Mouse (Mus musculus) heart, embryonic 15.5 days (tissue): ENCODE data around the gene Lca5l. TPM values are rescaled to one million over a fixed set of nuclear protein-coding genes. Genes with fewer than 3 reads are reported as not detected.

Source experiments
- ATAC-seq: fragments of 200-750 bp; cut with Nextera tagmentation; replicated peaks from 2 replicates; pipeline ENCODE4 v1.8.0; 2017; ENCODE audit warnings: low read depth, moderate TSS enrichment; ENCODE audit not compliant: insufficient number of reproducible peaks, insufficient read depth, low FRiP score
- H3K27ac ChIP-seq: fragments of 300-500 bp; sonication (generic); 2 replicates; pipeline ENCODE4 v1.5.1; 2015; ENCODE audit warnings: mild to moderate bottlenecking, inconsistent platforms
- H3K27me3 ChIP-seq: fragments of 300-500 bp; sonication (generic); 2 replicates; pipeline ENCODE4 v1.6.1; 2015; ENCODE audit warnings: inconsistent platforms
- H3K36me3 ChIP-seq: fragments of 300-500 bp; sonication (generic); 2 replicates; pipeline ENCODE4 v1.6.1; 2015; ENCODE audit warnings: mild to moderate bottlenecking, inconsistent platforms
- H3K4me1 ChIP-seq: fragments of 300-500 bp; sonication (generic); replicated peaks from 2 replicates; pipeline ENCODE4 v1.6.1; 2015; ENCODE audit warnings: inconsistent platforms
- H3K4me2 ChIP-seq: fragments of 300-500 bp; sonication (generic); 2 replicates; pipeline ENCODE4 v1.6.1; 2015; ENCODE audit warnings: inconsistent platforms, mild to moderate bottlenecking, moderate library complexity
- H3K4me3 ChIP-seq: fragments of 300-500 bp; sonication (generic); 2 replicates; pipeline ENCODE4 v1.5.1; 2015; ENCODE audit warnings: mild to moderate bottlenecking, inconsistent platforms
- H3K9ac ChIP-seq: fragments of 300-500 bp; sonication (generic); 2 replicates; pipeline ENCODE4 v1.6.1; 2015; ENCODE audit warnings: mild to moderate bottlenecking, inconsistent platforms
- H3K9me3 ChIP-seq: fragments of 300-500 bp; sonication (generic); replicated peaks from 2 replicates; pipeline ENCODE4 v1.6.1; 2016; ENCODE audit warnings: inconsistent platforms
- WGBS: fragments of 180-500 bp; shearing (Covaris S2); methylation state at CpG from one replicate; pipeline ENCODE4 v1.1.7; 2015; ENCODE audit warnings: mixed read lengths; 5-methylcytosine and 5-hydroxymethylcytosine counted together
- polyA plus RNA-seq: library from polyadenylated mRNA; unstranded; fragments of >200 nt; fragmentation: Nextera tagmentation; extraction: Ambion mirVana; gene quantifications from 2 replicates; pipeline ENCODE4 v1.2.1, GENCODE M21; 2015

Gene Lca5l
- polyA plus RNA-seq, 1 experiment from 2014 or later = 1.2 TPM

DNA sequence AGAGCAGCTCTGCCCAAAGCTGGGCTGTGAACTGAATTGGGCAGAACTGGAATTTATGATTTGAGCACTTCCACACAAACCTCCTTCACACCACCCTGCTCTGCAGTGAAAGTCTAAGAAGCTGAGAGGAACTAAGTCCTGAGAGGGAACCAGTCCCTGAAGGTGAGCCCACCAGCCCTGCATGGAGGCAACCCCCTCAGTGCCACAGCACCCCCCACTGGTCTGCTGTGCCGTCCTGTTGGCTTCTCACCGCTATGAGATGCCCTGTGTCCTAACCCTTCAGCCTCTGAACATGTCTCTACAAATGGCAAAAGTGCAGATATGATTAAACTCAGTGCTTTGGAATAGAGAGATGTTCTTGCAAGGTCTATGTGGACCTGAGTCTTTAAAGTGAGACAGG, 79.3 kb downstream of the Lca5l start:
- WGBS = 48% methylated on average over 2 of the region's 2 CpGs

DNA sequence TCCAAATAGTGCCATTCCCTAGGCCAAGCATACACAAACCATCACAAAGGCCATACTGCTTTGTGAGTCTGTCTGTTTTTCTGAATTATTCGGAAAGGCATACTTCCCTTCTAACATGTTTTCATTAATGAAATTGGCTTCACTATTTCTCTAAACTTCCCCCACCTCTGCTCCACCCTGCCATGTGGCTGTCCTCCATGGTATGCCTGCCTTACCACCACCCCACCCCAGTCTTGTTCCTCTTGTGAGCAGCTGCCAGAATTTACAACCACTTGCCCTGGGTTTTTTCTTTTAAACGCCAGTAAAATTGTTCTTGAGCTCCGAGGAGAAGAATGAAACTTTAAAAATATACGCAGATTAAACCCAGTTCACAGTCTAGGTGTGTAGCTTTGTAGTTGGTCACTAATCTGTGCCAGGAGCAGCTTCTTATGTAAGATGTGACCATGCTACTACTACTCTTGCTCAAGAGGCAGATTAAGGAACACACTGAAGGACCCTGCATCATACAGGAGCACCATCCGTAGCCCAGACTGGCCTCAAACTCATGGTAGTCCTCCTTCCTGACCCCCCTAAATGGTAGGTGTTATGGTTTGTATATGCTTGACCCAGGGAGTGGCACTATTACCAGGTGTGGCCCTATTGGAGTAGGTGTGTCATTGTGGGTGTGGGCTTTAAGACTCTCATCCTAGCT, 81.3 kb downstream of the Lca5l start:
- H3K4me2 ChIP-seq = no peak overlapping the region
- no peaks in the 10 kb centered on the region for H3K9me3 ChIP-seq
- no peaks in the 10 kb centered on the region for H3K27me3 ChIP-seq
- WGBS = 78% methylated on average over 5 of the region's 5 CpGs
- no peak overlapping the region for H3K27ac ChIP-seq
- H3K4me3 ChIP-seq = no peak overlapping the region
- no peak overlapping the region for H3K9ac ChIP-seq
- ATAC-seq = no peak
- 0 out of 2 replicates have a peak, but pooled peaks cover 4% of the 10 kb centered on the region for H3K4me1 ChIP-seq
- H3K36me3 ChIP-seq = no peaks in the 10 kb centered on the region

More for the DNA sequence above, 79.3 kb downstream of the Lca5l start:
- Histone ChIP-seq H3K4me3 (no peak overlapping the region), H3K4me1 (0 out of 2 replicates have a peak, but pooled peaks cover 4% of the 10 kb centered on the region), H3K9ac (no peak overlapping the region), H3K27ac (no peak overlapping the region), H3K36me3 (no peaks in the 10 kb centered on the region), H3K9me3 (no peaks in the 10 kb centered on the region), H3K4me2 (no peak overlapping the region), H3K27me3 (no peaks in the 10 kb centered on the region)
- no peak for ATAC-seq

DNA sequence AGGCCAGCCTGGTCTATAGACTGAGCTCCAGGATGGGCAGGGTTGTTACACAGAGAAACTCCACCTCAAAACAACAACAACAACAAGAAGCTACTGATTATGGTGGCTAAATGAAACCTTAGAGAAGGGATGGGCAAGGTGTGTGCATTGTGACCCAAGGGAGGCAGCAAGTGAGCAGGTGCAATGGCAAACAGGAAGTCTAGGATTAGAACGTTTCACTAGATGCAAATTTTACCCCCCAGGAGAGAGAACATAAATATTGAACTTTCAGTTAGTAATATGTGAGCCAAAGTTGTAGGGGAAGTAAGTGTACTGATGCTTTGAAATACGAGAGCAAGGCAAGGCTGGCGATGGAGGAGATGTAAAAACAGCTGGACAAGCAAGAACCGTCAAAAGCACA, 82.4 kb downstream of the Lca5l start:
- H3K9ac ChIP-seq = no peak overlapping the region
- 63% methylated on average over 4 of the region's 4 CpGs for WGBS
- no peak overlapping the region for H3K4me2 ChIP-seq
- H3K27me3 ChIP-seq = no peaks in the 10 kb centered on the region
- ATAC-seq = no peak
- H3K4me3 ChIP-seq = no peak overlapping the region
- H3K9me3 ChIP-seq = no peaks in the 10 kb centered on the region
- H3K27ac ChIP-seq = no peak overlapping the region
- no peaks in the 10 kb centered on the region for H3K36me3 ChIP-seq
- H3K4me1 ChIP-seq = 0 out of 2 replicates have a peak, but pooled peaks cover 4% of the 10 kb centered on the region

Other genes starting within 250 kb of the Lca5l start
- gene Psmg1, start 201.3 kb downstream of the Lca5l start, polyA plus RNA-seq = 65.2 and 69.9 TPM in 2 replicates
- 63.6 and 68.1 TPM in 2 replicates for gene Brwd1, start 109.7 kb downstream of the Lca5l start, polyA plus RNA-seq
- gene Hmgn1, start 64.5 kb downstream of the Lca5l start, polyA plus RNA-seq = 289 and 315 TPM in 2 replicates
- gene Wrb, start 46.9 kb downstream of the Lca5l start, polyA plus RNA-seq = 49.2 and 52.8 TPM in 2 replicates
- 413 and 595 TPM in 2 replicates for gene Sh3bgr, start 8.2 kb upstream of the Lca5l start, polyA plus RNA-seq
- 0.16 and 1.6 TPM in 2 replicates for gene B3galt5, start 43.5 kb upstream of the Lca5l start, polyA plus RNA-seq